Mouse (Mus musculus) layer of hippocampus, postnatal 14 days (tissue): ENCODE measurements around the gene Nrf1. TPM values are rescaled to one million over a fixed set of nuclear protein-coding genes. Genes with fewer than 3 reads are reported as not detected.

ENCODE experiments used
- DNase-seq, 2 experiments: peaks; one replicate each; pipeline ENCODE4 v3.0.0; 2021 to 2022; ENCODE audit warnings: low spot score in 2 of 2, mixed read lengths in 1 of 2
- total RNA-seq, 2 experiments: library from RNA; stranded (reverse); gene quantifications; 2 replicates each; pipeline ENCODE4 v1.2.3; 2021

The Nrf1 gene
- total RNA-seq, 2 experiments from 2014 or later: 22.8 to 23.3 TPM

GRCm38 (mm10) chr6:30139329-30140045 is 91.7 kb downstream of the Nrf1 start:
- no peak for DNase-seq

DNA sequence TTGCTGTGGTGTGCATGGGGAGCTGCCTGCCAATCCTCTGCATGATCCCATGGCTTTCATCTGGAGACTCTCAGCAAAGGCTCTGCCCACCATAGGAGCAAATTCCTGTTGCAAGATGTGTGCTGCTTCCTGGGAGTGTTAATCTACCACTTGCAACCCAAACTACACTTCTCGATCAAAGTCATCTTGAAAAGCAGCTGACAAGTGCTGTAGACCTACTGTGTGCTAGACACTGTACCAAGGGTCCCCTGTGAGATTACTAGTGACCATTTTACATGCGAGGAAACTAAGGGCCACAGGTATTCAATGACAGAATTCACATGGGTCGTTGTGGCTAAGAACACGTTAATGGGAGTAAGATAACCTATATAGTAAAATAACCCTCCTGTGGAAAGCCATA is 95.5 kb downstream of the Nrf1 start:
- DNase-seq: no peak

GRCm38 (mm10) chr6:30147058-30147457 is 99.3 kb downstream of the Nrf1 start:
- DNase-seq: no peak

- DNase-seq: no peak
Measured at GRCm38 (mm10) chr6:30147753-30148152, 100.0 kb downstream of the Nrf1 start.

DNA sequence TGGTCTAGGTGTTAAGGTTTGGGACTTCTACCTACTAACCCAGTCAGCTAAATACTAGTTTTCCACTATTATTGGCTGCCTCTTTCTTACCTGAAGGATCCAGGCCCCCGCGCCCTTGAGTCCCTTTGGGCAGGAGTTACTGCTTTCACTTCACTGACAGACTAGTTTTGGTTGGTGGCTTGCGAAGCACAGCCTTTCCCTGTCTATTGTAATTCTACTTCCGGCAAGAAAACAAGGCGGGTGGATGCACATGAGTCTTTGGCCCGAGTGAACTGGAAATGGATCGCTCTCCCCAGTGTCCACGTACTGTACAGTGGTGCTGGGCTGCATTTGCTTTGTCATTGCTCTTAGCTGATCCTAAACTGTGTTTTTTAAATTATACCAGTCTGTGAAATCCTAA is 102.7 kb downstream of the Nrf1 start:
- no peak for DNase-seq

GRCm38 (mm10) chr6:30152163-30152562 is 104.4 kb downstream of the Nrf1 start:
- no peak for DNase-seq

- no peak for DNase-seq
Measured at GRCm38 (mm10) chr6:30152649-30153048, 104.9 kb downstream of the Nrf1 start.

GRCm38 (mm10) chr6:30153076-30153475 is 105.3 kb downstream of the Nrf1 start:
- DNase-seq: no peak

DNA sequence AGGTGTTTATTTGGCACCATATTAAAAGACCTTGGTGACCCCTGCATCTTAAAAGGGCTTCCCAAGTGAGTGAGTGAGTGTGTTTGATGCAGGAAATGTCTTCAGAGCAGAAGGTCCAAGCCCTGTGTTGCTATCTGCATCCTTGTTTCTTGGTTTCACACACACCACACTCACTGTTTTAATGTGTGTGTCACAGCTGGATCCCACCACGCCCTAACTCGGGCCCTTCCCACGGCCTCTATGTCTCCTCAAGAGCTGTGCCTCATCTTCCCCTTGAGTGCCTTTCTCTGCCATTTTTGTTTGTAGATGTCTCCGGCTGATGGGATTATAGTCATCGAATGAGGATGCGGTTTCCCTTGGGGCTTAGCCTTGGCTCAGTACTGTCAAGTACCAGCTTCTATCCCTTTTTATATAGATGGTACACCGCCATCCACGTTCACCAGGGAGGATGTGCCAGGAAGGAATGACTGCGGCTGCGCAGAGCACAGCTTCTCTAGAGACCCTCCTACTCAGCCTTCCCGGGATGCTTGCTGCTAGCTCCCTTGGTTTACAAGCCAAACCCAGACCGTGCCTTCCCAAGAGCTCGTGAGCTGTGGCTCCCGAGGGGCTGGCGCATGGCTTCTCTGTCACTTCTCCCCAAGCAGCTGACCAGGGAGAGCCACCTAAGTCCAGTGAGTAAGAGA is 106.1 kb downstream of the Nrf1 start:
- DNase-seq: no peak

DNA sequence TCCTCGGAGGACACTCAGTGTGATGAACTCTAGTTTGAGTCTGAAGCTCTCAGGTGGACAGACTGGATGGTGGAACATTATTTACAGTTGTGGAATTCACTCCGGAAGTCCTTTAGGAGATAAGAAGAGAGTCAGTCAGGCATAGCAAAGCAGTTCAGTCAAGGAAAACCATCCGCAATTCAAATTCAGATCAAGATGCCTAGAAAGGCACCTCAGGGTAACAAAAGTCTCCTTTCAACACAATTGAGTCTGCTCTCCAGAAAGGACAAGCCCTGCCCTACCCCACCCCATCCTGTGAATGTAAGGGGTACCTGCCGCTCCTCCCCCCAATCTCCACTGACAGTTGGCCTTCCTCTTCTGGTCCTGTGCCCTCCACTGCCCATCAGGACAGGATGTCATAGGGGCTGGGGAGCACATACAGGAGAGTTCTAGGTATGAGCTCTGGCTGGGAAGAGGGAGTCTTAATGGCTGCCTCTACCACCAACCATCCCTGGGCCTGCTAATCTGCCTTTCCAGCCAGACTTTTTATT is 111.8 kb downstream of the Nrf1 start:
- no peak for DNase-seq

GRCm38 (mm10) chr6:30160408-30160807 is 112.6 kb downstream of the Nrf1 start:
- DNase-seq: no peak

GRCm38 (mm10) chr6:30161618-30162017 is 113.8 kb downstream of the Nrf1 start:
- no peak for DNase-seq

GRCm38 (mm10) chr6:30162091-30162490 is 114.3 kb downstream of the Nrf1 start:
- DNase-seq: no peak

DNA sequence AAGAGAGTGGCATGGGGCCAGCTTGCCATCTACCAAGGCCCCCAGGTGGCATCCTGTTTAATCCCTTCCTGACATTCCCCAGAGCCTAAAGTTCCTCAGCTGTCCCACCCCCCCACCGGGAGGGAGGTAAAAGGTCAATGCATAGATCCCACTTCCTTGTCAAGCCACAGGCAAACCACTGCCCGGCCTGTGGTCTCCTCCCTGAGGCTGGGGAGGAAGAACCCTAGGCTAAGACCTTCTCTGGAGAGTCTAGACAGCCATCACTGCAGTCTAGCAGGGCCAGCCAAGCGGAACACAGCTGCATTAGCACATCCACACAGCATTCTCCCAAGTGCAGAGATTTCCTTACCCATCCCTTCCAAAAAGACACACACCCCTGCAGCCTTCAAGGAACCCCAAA is 118.6 kb downstream of the Nrf1 start:
- DNase-seq: no peak

GRCm38 (mm10) chr6:30167192-30167591 is 119.4 kb downstream of the Nrf1 start:
- DNase-seq: no peak

DNA sequence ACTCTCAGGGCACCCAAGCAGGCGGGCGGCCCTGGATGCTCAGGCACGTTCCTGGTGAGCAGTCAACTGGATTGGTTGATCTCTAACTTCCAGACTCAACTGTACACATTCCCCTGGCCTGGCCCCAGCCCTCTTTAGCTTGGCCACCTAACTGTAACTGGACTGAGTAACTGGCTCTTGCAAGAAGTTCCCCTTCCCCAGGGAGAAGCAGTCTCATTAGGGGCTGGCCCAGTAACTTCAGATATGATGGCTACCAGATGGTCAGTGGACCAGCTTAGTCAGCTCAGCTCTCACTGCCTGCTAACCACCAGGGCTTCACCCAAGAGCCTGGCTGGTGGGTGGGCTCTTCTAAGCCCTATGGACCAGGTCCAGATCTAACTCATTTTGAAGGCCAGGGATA is 120.5 kb downstream of the Nrf1 start:
- DNase-seq: no peak

DNA sequence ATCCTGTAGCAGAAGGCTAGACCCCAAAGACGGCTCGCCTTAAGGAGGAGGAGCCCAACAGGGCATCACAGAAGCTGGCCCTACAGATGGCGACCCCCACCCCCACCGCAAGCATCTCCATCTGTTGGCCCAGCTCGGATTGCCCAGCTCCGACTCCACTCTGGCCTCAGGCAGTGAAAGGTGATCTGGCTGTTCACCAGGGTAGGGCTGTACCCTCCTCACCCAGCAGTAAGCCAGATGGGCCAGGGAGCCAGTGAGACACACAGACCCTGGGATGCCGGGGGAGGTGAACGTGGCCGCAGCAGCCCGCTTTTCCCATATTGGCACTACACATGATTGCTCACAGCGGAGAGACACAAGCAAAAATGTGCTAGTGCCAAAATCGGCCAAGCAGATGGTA is 121.4 kb downstream of the Nrf1 start:
- DNase-seq: no peak

DNA sequence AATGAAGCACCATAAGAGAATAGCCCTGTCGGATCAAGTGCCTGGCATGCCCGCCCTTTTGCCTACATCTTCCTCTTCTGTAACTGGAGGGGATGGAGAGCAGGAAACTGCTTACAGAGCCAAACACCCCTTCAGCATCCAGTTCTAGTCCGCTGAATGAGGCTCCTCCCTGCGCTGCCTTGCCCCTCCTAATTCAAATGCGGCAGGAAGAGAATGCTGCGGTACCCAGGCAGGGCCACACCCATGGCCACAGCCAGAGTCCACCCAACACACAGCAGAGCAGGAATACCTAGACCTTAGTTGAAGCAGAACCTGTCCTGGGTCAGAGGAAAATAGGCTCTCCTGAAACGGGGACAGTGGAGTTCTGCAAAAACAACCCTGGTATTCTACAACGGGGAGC is 123.4 kb downstream of the Nrf1 start:
- DNase-seq: no peak

- DNase-seq: no peak
Measured at GRCm38 (mm10) chr6:30171967-30172366, 124.2 kb downstream of the Nrf1 start.

DNA sequence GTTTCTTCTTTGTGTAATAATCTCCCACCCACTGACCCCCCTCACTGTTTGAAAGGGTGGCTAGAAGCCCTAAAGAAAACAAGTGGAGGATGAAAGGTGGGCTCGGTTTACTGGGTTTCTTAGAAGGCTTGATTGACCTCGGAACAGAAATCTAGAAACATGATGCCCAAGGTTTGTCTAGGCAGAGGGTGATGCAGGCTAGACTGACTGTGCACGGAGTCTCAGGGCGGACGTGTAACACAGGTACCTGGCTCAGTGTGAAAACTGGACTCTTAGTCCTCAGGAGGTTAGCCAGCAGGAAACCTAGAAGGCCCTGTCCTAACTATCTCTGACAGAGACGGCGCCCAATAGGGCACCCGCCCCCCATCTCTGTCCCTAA is 124.6 kb downstream of the Nrf1 start:
- no peak for DNase-seq

DNA sequence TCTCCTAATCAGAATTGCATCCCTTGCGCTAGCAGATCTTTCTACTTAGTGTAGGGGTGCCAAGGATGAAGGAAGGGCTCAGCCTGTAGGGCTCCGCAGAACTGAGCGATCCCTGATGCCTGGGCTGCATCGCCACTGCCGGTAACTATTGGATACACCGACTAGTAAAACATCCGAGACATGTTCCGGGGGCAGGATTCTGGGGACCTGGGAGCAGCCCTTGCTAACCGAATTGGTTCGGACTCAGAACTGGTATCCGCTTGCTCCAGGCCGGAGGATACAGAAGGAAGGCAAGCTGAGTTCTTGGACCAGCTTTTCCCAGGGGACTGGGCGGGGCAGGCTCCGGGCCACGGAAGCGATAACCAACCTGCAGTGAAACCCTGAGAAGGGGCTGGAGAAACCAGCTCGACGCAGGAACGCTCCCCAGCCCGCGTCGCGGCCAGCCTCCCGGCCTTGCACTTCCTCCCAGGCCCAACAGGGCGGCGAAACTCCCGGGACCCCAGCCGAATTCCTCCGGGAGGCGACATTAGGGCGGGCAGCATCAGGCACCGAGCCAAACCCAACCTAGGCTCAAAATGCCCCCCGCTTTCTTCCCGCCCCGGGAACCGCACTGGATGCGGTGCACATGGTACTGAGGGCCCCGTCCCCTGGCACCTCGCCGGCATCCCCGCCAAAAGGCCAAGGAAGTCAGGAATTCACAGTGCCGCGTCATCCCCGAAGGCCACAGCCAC is 125.2 kb downstream of the Nrf1 start:
- no peak for DNase-seq
